In the genomic region with DNA sequence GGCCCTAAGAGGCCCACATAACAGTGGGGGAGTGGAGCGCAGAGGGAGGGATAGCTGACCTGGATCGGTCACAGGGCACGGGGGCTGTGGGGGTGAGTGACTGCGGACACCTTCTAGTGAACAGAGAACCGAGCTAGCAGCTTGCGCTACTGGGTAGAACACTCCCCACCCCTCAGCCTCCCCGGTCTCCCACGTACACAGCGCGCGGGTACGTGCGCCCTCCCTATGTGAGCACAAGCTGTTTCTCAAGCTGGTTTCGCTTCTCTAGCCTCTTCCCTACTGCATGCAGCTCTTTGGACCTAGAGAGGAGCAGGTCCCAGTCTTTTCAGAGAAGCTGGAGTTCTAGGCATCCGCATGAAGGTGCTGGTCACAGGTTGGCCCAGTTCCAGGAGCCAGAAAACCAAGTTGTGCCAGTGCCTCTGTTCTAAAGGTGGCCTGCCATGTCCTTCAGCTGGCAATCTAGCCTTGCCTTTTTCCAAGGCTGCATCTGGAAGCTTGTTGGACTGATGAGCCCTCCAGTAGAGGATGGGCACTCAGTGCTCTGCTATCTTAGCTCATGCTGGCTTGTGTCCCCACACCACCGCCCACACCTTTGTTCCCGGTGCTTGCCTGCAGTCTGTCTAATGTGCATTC, we compare ENCODE assay signal across 7 mouse cellular contexts. TPM values are rescaled to one million over a fixed set of nuclear protein-coding genes. Genes with fewer than 3 reads are reported as not detected.
A peak's percentile ranks its signal among the peaks of the same experiment; 100 is the strongest.
DNase-seq lines count a peak whose midpoint lies in the region; ATAC-seq lines count a peak whose summit lies in the region.

No protein-coding gene starts in this region.

- H3K9ac ChIP-seq in embryonic facial prominence, embryonic 13.5 days, result peak overlapping the region; percentile 100
- peak overlapping the region; percentile 99 for H3K9ac ChIP-seq in limb, embryonic 12.5 days (replicated peaks)
- H3K9ac ChIP-seq in midbrain, embryonic 13.5 days (replicated peaks), result peak overlapping the region; percentile 99

- ATAC-seq in embryonic facial prominence, embryonic 13.5 days (ENCODE audit: insufficient number of reproducible peaks, insufficient read depth, low FRiP score, low TSS enrichment, low read depth), result peak; percentile 39
- peak; percentile 17 for ATAC-seq in limb, embryonic 12.5 days (ENCODE audit: insufficient number of reproducible peaks, insufficient read depth, low FRiP score, low TSS enrichment, low read depth)
- ATAC-seq in midbrain, embryonic 13.5 days, result peak; percentile 60

- peak; percentile 88 for DNase-seq in adrenal gland, postnatal 14 days
- DNase-seq in heart, embryonic 10.5 days (ENCODE audit: low spot score), result peak; percentile 89
- peak; percentile 75 for DNase-seq in kidney, adult 9 months
- DNase-seq in spleen, postnatal 14 days (ENCODE audit: low spot score in 2 of 2), result peak; percentile 42 to 50

- 3% methylated on average over 17 of the region's 17 CpGs for WGBS in embryonic facial prominence, embryonic 13.5 days
- 2% methylated on average over 17 of the region's 17 CpGs for WGBS in heart, embryonic 10.5 days
- WGBS in limb, embryonic 12.5 days, result 3% methylated on average over 17 of the region's 17 CpGs
- WGBS in midbrain, embryonic 13.5 days, result 4% methylated on average over 17 of the region's 17 CpGs

- H3K4me3 ChIP-seq in embryonic facial prominence, embryonic 13.5 days, result peak overlapping the region; percentile 99
- H3K4me3 ChIP-seq in heart, embryonic 10.5 days, result peak overlapping the region; percentile 91
- peak overlapping the region; percentile 95 for H3K4me3 ChIP-seq in limb, embryonic 12.5 days (replicated peaks)
- H3K4me3 ChIP-seq in midbrain, embryonic 13.5 days (replicated peaks), result peak overlapping the region; percentile 99

- H3K36me3 ChIP-seq in embryonic facial prominence, embryonic 13.5 days, result peaks cover 27% of the 10 kb centered on the region
- H3K36me3 ChIP-seq in heart, embryonic 10.5 days, result peaks cover 25% of the 10 kb centered on the region
- peaks cover 27% of the 10 kb centered on the region for H3K36me3 ChIP-seq in limb, embryonic 12.5 days
- peaks cover 25% of the 10 kb centered on the region for H3K36me3 ChIP-seq in midbrain, embryonic 13.5 days

- peak overlapping the region; percentile 82 for H3K4me2 ChIP-seq in embryonic facial prominence, embryonic 13.5 days
- peak overlapping the region; percentile 64 for H3K4me2 ChIP-seq in limb, embryonic 12.5 days
- peak overlapping the region; percentile 85 for H3K4me2 ChIP-seq in midbrain, embryonic 13.5 days (replicated peaks)

- H3K4me1 ChIP-seq in embryonic facial prominence, embryonic 13.5 days, result peaks cover 28% of the 10 kb centered on the region
- peaks cover 25% of the 10 kb centered on the region for H3K4me1 ChIP-seq in heart, embryonic 10.5 days
- H3K4me1 ChIP-seq in limb, embryonic 12.5 days (replicated peaks), result peaks cover 24% of the 10 kb centered on the region
- peaks cover 41% of the 10 kb centered on the region for H3K4me1 ChIP-seq in midbrain, embryonic 13.5 days (replicated peaks)

- H3K9me3 ChIP-seq in embryonic facial prominence, embryonic 13.5 days, result no peaks in the 10 kb centered on the region
- no peaks in the 10 kb centered on the region for H3K9me3 ChIP-seq in heart, embryonic 10.5 days
- H3K9me3 ChIP-seq in limb, embryonic 12.5 days, result no peaks in the 10 kb centered on the region
- no peaks in the 10 kb centered on the region for H3K9me3 ChIP-seq in midbrain, embryonic 13.5 days

- no peaks in the 10 kb centered on the region for H3K27me3 ChIP-seq in embryonic facial prominence, embryonic 13.5 days
- H3K27me3 ChIP-seq in heart, embryonic 10.5 days (ENCODE audit: insufficient read depth, poor library complexity, severe bottlenecking), result no peaks in the 10 kb centered on the region
- H3K27me3 ChIP-seq in limb, embryonic 12.5 days, result no peaks in the 10 kb centered on the region
- no peaks in the 10 kb centered on the region for H3K27me3 ChIP-seq in midbrain, embryonic 13.5 days

- peak overlapping the region; percentile 98 for H3K27ac ChIP-seq in embryonic facial prominence, embryonic 13.5 days
- peak overlapping the region; percentile 98 for H3K27ac ChIP-seq in heart, embryonic 10.5 days
- peak overlapping the region; percentile 97 for H3K27ac ChIP-seq in limb, embryonic 12.5 days
- H3K27ac ChIP-seq in midbrain, embryonic 13.5 days, result peak overlapping the region; percentile 98

RNA-seq across cellular contexts. Expression of gene Hsp90ab1, which starts 1.2 kb away (rescaled TPM):
- 1,351 and 1,485 TPM in 2 replicates for total RNA-seq in adrenal gland, postnatal 14 days (2021)
- 1,480 and 1,606 TPM in 2 replicates for polyA plus RNA-seq in embryonic facial prominence, embryonic 13.5 days (2015; fragmentation: Nextera tagmentation; extraction: Ambion mirVana)
- polyA plus RNA-seq in heart, embryonic 10.5 days (2016; fragmentation: Nextera tagmentation; extraction: Ambion mirVana), result 1,633 and 1,893 TPM in 2 replicates
- 1,474 and 1,563 TPM in 2 replicates for polyA plus RNA-seq in limb, embryonic 12.5 days (2016; fragmentation: Nextera tagmentation; extraction: Ambion mirVana)
- polyA plus RNA-seq in midbrain, embryonic 13.5 days (2015; fragmentation: Nextera tagmentation; extraction: Ambion mirVana), result 1,587 and 1,677 TPM in 2 replicates

RNA-seq across cellular contexts. Expression of gene Slc35b2, which starts 10.6 kb away (rescaled TPM):
- total RNA-seq in adrenal gland, postnatal 14 days (2021), result 54.8 and 56.1 TPM in 2 replicates
- 104 and 122 TPM in 2 replicates for polyA plus RNA-seq in embryonic facial prominence, embryonic 13.5 days (2015; fragmentation: Nextera tagmentation; extraction: Ambion mirVana)
- 107 and 118 TPM in 2 replicates for polyA plus RNA-seq in heart, embryonic 10.5 days (2016; fragmentation: Nextera tagmentation; extraction: Ambion mirVana)
- 96.9 and 106 TPM in 2 replicates for polyA plus RNA-seq in limb, embryonic 12.5 days (2016; fragmentation: Nextera tagmentation; extraction: Ambion mirVana)
- polyA plus RNA-seq in midbrain, embryonic 13.5 days (2015; fragmentation: Nextera tagmentation; extraction: Ambion mirVana), result 89.2 and 95.3 TPM in 2 replicates

RNA-seq across cellular contexts. Expression of gene Nfkbie, which starts 18.7 kb away (rescaled TPM):
- 3.6 and 8.7 TPM in 2 replicates for total RNA-seq in adrenal gland, postnatal 14 days (2021)
- polyA plus RNA-seq in embryonic facial prominence, embryonic 13.5 days (2015; fragmentation: Nextera tagmentation; extraction: Ambion mirVana), result 4.7 TPM in 2 replicates
- 2.8 and 3.7 TPM in 2 replicates for polyA plus RNA-seq in heart, embryonic 10.5 days (2016; fragmentation: Nextera tagmentation; extraction: Ambion mirVana)
- 6.5 and 6.6 TPM in 2 replicates for polyA plus RNA-seq in limb, embryonic 12.5 days (2016; fragmentation: Nextera tagmentation; extraction: Ambion mirVana)
- polyA plus RNA-seq in midbrain, embryonic 13.5 days (2015; fragmentation: Nextera tagmentation; extraction: Ambion mirVana), result 5.2 and 7.1 TPM in 2 replicates

RNA-seq across cellular contexts. Expression of gene Tmem151b, which starts 24.8 kb away (rescaled TPM):
- total RNA-seq in adrenal gland, postnatal 14 days (2021), result 0.33 and 1.6 TPM in 2 replicates
- polyA plus RNA-seq in embryonic facial prominence, embryonic 13.5 days (2015; fragmentation: Nextera tagmentation; extraction: Ambion mirVana), result 7.7 and 10.1 TPM in 2 replicates
- 0.84 and 1.7 TPM in 2 replicates for polyA plus RNA-seq in heart, embryonic 10.5 days (2016; fragmentation: Nextera tagmentation; extraction: Ambion mirVana)
- polyA plus RNA-seq in limb, embryonic 12.5 days (2016; fragmentation: Nextera tagmentation; extraction: Ambion mirVana), result 7.7 and 9.7 TPM in 2 replicates
- polyA plus RNA-seq in midbrain, embryonic 13.5 days (2015; fragmentation: Nextera tagmentation; extraction: Ambion mirVana), result 23.5 and 25.5 TPM in 2 replicates

RNA-seq across cellular contexts. Expression of gene Slc29a1, which starts 25.2 kb away (rescaled TPM):
- 114 and 140 TPM in 2 replicates for total RNA-seq in adrenal gland, postnatal 14 days (2021)
- polyA plus RNA-seq in embryonic facial prominence, embryonic 13.5 days (2015; fragmentation: Nextera tagmentation; extraction: Ambion mirVana), result 69.8 and 77.4 TPM in 2 replicates
- polyA plus RNA-seq in heart, embryonic 10.5 days (2016; fragmentation: Nextera tagmentation; extraction: Ambion mirVana), result 75.0 and 75.1 TPM in 2 replicates
- polyA plus RNA-seq in limb, embryonic 12.5 days (2016; fragmentation: Nextera tagmentation; extraction: Ambion mirVana), result 55.4 and 58.7 TPM in 2 replicates
- polyA plus RNA-seq in midbrain, embryonic 13.5 days (2015; fragmentation: Nextera tagmentation; extraction: Ambion mirVana), result 29.7 and 30.4 TPM in 2 replicates

Comparison
In these comparisons a context has a peak if more than half of its experiments do, and no peak if none do; other contexts are left out.
1. Peak in every context shown above with its lines: DNase-seq, ATAC-seq, H3K4me3 ChIP-seq and H3K27ac ChIP-seq.